Mouse (Mus musculus): Measurements from ENCODE around the gene Hap1.
"Not testable (repeated sequence)": the region's sequence is repeated elsewhere in the genome, so short reads cannot be mapped to it uniquely, and the experiment has no call there.

DNA sequence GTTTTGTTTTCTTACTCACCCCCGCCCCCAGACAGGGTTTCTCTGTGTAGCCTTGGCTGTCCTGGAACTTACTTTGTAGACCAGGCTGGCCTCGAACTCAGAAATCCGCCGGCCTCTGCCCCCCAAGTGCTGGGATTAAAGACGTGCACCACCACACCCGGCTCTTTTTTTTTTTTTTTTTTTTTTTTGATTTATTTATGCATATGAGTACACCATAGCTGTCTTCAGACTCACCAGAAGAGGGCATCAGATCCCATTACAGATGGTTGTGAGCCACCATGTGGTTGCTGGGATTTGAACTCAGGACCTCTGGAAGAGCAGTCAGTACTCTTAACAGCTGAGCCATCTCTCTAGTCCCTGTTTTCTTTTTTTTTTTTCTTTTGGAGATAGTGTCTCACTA, 47.3 kb downstream of the Hap1 start:
- TF ChIP-seq CTCF, EP300 (IDR thresholded peaks at IDR 0.05; ENCODE audit: low read depth): not testable (repeated sequence)

Data from heart, postnatal 0 days (tissue).